Mouse (Mus musculus) embryo, embryonic 11.5 days (tissue): Measurements from ENCODE around the gene Ptgfrn.
A peak's percentile ranks its signal among the peaks of the same experiment; 100 is the strongest.

ENCODE experiments used
- DNase-seq: peaks from one replicate; pipeline ENCODE4 v3.0.0-alpha.2; 2012; ENCODE audit warnings: low read depth, low spot score

Ptgfrn gene

DNA sequence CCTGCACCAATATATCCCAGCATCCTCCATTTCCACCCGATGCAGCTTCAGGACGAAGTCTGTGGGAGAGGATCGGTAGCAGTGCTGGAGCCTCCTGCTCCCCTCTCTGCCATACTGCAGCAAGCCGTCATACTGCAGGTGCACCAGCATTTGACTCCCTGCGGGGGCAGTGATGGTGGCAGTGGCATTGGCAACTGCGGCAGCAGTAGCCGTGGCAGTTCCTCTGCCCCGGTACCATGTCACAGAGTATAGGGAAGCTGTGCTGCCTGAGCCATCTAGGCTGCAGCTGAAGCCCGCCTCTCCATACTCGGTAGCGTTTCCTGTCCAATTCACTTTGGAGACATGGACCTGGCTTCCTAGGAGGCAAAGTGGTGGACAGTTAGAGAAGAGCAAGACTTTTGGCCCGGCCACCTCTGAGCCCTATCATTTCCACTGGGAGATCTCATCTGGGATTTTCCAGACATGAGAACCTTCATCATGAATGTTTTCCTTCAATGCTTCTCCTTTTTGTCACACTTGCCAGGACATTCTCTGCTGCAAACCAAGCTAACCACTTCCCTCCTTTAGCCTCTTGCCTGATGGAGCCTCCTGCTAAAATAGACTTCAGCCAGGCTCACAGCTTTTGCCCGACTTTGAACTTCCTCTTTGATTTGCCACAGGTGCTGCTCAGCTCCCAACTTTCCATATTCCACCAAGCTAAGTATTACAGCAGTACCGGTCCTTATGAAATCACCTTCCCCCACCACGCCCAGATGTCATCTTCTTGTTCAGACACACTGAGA, 106.3 kb downstream of the Ptgfrn start:
- no peak for DNase-seq

DNA sequence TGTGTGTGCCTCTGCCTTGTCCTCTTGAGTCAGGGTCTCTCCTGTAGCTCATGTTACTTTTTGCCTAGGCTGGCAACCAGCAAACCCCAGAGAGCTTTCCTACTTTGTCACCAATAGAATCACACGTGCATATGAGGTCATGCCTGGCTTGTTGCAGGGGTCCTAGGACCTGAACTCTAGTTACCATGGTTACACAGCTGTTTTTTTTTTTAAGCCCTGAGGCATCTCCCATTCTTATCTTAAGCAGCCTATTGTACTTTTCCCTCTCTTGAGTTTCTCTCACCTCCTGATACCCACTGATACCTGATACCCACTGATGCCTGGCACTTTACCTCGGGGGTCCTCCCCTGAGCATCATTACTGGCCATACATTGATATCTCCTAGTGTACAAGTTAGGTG, 110.3 kb downstream of the Ptgfrn start:
- DNase-seq, result no peak

DNA sequence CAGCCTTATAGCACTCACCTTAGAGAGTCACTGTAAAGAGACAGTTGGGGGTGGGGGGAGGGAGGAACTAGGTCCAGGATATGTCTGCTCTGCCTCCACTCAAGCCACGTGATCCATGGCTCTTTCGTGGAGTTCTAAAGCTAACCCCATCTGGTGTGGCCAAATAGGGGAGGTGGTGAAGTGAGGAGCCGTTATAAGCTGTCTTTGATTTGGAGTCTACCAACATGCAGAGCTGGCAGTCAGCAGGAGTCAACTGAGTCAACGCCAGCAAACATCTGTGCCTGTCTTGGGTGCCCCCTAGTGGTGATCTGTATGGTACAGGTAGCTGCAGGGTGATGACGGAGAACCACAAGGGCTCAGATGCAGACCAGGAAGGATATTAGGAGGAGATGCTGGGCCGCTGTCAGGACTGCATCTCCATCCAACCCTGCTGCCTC, 111.2 kb downstream of the Ptgfrn start:
- DNase-seq, result peak; percentile 62

DNA sequence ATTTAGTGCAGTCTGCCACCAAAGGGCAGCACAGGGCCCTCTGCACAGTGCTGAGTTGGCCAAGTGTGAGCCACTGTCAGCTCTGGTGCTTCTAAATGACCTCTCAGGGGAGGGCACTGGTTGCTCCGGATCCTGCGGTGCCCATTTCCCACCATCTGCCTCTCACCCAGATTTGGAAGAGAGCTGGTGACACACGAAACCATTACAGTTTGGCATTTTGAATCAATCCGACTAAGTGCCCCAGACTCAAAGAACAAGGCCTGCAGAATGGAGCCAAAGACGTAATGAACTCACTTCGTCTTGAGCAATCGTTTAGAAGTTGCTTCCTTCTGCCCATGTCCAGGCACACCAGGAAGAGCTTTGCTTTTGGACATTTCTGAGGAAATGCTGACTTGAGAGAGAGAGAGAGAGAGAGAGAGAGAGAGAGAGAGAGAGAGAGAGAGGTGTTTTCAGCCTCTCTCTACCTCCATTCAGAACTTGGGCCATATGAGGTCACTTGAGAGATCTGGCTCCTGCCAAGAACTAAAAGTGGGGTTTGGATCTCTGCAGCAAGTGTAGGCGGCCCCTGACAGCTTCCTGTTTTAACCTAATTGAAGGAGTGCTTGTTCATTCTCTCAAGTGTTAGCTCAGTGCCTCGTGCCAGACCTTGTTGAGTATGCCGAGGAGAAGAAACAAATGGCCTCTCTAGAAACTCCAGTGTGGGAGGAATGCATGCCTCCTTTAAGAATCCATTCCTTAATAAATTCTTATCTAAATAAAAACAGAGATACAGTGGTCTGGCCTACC, 112.1 kb downstream of the Ptgfrn start:
- DNase-seq, result no peak

DNA sequence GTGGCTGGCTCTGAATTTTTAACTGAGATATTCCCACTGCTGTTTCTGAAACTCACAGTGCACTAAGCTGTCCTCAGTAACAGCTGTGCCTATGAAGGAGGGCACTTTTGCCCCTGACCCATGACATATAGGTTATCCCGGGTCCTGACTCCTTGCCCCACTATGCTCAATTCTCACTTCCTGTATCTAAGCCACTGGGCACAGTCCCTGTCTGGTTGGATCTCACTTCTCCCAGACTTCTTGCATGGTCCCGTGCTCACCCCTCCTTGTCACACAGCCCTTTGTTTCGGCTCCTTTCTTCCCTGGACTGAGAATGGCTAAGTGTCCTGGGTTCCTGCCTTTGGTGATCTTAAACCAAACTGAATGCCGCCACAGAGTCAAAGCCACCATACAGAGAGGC, 115.8 kb downstream of the Ptgfrn start:
- DNase-seq, result no peak

DNA sequence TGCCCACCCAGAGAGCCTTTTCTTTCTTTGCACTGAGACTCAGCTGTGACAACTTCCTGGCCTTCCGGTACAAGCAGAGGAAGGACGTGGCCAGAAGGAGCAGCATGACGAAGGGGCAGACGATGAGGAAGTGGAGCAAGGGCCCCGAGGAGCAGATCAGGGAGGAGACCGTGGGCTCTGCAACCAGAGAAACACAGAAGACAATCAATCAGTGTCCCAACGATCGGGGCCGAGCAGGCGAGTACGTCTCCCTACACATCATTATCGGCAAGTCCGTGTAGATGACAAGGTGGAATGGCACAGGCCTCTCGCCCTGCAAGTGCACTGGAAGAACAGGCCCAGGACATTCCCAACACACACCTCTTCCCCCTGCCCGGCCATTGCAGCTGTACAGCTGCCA, 116.4 kb downstream of the Ptgfrn start:
- no peak for DNase-seq

DNA sequence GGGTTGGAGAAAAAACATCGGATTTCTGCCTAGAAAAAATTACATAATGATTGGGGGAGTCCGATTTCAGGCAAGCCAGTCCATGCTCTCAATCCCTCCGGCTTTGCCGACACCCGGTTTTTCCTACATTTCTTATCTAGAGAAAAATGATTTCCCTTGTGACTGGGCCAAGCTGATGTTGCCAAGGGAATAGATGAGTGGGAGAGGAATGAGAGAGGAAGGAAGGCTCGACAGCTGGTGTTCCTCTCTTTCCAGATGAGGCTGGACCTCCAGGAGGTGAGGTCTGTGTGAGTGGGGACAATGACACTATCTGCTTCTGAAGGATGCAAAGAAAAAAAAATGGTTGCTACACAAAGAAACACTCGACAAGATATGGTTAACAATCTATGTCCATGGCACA, 116.9 kb downstream of the Ptgfrn start:
- no peak for DNase-seq
